Mouse (Mus musculus): ENCODE data around the gene Tmem219.

Tmem219 gene

DNA sequence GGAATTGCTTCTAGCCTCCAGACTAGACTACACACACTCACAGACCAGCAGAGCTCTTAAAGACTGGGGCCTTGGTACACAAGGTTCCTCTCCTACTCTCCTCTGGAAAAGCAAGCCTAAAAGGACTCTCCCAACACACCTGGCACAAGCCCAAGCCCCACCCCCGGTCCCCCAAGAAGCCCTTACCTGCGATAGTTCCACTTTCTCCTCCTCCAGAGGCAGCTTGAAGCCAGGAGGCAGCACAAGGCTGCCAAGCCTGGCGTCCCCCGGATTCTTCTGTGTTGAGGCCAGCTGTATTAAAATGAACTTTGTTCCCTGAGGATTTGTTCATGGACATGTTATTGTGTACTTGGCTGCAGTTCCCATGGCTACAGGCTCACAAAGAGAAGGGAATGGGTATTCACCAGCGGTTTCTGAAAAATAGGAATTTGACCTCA, at the start of gene Tmem219:
Gene Tmem219 (minus strand): TSS at position 294 of the 437 bp plus-strand sequence.
- no peak for DNase-seq (ENCODE audit: low spot score in 2 of 2)

DNA sequence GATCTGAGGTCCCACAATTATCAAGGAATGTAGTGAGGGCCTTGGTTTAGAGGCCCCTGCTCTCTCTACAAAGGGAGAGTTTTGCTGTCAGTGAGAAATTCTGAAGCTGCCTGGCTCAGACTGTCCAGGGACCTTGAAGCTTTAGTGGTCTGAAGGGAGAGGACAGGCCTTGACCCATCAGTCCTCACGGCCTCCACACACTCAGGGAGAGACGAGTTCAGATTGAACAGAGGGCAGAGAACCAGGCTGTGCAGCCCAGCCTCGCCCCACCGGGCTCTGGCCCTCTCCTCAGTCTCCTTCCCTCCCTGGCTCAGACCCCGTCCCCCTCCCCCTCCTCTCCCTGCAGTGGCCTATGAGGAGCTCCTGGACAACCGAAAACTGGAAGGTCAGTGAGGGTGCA, 44.6 kb upstream of the Tmem219 start:
- no peak for DNase-seq (ENCODE audit: low spot score in 2 of 2)

DNA sequence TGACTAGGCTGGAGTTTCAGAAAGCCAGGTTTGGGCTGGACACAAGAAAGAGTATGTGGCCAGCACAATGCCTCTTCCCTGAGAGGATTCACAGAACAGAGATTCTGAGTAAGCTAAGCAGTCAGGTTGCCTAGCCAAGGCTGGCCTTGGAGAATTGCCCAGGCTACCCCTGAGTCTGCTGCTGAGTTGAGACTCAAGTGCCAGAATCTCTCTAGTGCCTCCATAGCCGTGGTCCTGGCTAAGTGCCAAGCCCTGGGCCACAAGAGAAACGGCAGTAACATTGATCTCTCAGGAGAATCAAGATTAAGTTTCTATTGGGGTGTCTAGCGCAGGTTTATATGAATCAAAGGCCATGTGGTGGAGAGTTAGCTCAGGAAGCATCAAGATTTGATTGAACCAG, 42.9 kb upstream of the Tmem219 start:
- DNase-seq (ENCODE audit: low spot score in 2 of 2), result no peak

DNA sequence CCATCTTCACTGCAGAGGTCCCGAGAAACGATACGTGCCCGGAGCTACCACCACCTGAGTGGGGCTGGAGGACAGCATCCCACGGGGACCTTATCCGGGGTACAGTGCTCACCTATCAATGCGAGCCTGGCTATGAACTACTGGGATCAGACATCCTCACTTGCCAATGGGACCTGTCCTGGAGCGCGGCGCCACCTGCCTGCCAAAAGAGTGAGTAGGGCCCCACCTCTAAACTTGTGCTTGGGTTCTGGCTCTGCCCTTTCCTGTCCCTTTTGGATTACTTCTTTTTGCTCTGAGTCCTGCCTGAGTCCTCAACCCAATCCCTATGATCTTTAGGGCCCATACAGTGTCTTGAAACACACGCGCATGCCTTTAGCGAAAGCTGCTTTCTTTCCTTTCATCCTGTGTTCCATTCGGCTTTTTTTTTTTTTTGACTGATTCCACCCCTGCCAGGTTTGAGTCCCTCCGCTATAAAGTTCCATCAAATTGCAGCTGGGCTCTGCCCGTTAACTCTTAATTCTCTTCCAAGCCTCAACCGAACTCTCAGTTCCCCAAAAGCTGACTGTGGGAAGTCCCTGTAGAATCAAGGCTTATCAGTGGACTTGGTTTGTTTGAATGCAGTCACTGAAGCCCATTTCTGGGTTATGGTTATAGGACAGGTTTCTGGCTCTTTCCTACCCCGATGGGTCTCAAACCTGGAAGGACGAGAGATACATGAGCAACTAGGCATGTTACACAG, 41.0 kb upstream of the Tmem219 start:
- DNase-seq (ENCODE audit: low spot score in 2 of 2), result peak in 1 of 2 experiments; percentile 28

DNA sequence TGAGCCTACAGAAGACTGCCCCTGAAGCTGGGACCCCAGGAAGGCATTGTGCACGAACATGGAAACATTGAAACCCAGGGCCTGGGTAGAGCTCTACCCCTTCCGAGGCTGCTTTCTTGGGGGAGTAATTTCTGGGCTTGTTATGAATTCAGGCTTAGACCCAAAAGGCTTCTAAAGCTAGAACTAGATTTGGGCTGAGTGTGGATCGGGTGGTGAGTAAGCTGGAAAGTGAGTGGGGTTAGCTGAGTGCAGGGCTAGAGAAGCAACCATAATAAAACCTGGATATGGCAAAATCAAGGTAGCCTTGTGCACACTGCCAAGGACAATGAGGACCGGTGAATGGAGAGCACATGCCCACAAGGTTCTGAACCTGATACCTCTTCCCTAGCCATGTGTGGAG, 39.2 kb upstream of the Tmem219 start:
- no peak for DNase-seq (ENCODE audit: low spot score in 2 of 2)

DNA sequence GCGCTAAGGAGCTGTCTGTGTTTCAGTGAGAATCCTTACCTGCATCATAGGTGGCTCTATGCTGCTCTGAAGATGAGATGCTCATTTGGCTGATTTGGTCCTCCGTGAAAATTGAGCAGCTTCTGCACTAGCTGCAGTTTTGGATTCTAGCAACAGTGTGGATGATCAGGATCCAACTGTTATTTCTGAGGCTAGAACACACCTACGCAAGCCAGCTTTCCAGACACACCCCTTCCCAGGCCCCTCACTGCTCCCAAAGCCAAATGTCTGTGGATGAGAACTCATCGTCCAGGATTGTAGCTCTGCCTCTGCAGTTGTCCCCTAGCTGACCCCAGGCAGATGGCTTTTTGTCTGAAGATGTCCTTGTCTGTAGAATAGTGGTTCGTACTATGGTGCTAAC, 38.4 kb upstream of the Tmem219 start:
- no peak for DNase-seq (ENCODE audit: low spot score in 2 of 2)

DNA sequence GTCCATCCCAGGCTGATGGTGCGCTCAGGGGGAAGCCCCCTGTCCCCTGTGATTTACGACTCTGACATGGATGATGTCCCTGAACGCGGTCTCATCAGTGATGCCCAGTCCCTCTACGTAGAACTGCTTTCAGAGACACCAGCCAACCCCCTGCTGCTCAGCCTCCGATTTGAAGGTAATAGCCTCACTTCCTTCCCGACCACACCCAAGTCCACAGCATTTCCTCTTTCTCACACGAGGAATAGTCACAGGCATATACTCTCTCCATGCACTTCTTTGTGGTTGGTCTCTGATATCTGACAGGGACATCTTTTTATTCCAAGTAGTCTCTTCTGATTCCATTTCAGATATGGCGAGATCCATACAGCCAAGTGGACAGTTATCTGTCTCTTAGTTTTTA, 37.1 kb upstream of the Tmem219 start:
- no peak for DNase-seq (ENCODE audit: low spot score in 2 of 2)

DNA sequence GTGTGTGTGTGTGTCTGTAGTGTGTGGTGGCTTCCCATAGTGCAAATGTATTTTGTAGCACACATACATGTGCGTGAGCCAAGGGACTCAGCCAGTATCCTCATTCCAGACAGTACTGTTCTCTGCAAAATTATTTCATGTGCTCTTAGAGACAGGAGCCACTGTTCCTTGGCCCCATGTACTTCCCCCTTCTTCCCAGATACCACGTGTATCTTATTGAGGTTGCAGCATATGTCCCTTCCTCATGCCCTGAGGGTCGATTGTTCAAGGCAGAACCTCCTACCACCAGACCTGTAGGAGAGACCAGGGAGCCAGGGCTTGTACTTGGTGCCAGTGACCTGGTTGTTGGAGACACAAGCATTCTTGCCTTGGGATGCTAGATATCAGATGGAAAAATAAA, 32.4 kb upstream of the Tmem219 start:
- DNase-seq (ENCODE audit: low spot score in 2 of 2), result no peak

DNA sequence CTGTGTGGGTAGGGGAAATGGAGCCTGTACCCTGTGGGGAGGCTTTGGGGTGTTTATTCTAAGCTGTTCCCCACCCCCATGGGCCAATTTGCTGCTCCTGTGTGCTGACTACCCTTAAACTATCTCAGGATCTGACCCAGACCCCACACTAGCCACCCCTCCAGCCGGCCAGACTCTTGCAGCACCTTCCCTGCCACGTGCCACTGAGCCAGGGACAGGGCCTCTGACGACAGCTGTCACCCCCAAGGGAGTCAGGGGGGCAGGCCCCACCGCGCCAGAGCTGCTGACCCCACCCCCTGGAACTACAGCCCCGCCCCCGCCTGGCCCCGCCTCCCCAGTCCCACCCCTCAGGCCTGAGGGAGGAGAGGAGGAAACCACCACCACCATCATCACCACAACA, 29.9 kb upstream of the Tmem219 start:
- no peak for DNase-seq (ENCODE audit: low spot score in 2 of 2)

DNA sequence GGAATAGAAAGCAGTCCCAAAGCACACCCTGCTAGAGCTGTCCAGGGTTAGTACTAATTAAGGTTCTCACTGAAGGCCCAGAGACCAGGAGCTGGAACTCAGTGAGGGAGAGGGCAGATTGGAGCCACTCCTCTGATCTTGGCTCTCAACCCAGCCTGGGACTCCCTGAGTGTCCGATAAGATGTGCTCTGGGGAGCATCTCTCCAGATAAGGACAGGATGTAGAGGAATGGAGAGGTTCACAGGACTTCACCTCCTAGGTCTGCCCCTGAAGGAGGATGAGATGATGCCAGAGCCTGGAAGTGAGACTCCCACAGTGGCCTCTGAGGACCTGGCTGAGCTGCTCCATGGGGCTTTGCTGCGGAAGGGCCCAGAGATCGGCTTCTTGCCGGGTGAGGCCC, 29.0 kb upstream of the Tmem219 start:
- no peak for DNase-seq (ENCODE audit: low spot score in 2 of 2)

DNA sequence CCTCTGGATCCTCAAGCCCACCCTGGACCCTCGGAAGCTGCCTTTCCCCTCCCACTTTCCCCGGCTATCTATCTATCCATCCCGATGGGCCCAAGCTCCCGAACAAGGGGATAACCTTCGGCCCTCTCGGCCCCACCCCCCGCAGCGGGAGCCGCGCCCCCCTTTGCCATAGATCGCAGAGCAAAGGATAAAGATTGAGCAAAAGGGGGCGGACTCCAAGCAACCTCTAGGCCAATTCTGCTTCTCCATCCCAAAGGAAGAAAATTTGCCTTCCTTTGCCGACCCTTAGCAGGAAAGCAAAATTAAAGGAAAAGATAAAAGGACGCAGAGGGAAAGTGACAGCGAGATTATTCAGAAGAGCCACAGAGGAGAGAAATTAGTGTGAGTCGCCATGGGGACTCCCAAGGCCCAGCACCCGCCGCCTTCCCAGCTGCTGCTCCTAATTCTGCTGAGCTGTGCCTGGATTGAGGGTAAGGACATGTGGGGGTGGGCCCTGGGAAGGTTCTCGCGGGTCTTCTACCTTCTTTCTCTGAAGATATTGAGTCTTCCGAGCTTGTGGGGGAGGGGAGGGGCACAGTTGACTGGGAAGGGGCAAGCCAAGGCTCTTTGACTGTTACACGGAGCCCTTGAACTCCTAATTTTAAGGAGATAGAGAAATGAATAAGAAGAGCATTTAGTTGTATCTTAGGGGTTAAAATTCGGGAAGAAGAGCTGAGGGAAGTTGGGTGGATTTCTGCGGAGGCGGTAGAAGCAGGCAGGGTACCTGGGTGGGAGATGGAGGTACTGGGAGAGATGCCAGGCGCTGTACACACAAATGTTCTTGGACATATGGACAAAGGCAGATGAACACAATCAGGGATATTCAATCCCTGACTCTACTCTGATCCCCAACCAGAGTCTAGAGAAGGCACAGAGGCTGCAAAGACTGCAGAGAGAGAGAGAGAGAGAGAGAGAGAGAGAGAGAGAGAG, 28.2 kb upstream of the Tmem219 start:
- no peak for DNase-seq (ENCODE audit: low spot score in 2 of 2)

DNA sequence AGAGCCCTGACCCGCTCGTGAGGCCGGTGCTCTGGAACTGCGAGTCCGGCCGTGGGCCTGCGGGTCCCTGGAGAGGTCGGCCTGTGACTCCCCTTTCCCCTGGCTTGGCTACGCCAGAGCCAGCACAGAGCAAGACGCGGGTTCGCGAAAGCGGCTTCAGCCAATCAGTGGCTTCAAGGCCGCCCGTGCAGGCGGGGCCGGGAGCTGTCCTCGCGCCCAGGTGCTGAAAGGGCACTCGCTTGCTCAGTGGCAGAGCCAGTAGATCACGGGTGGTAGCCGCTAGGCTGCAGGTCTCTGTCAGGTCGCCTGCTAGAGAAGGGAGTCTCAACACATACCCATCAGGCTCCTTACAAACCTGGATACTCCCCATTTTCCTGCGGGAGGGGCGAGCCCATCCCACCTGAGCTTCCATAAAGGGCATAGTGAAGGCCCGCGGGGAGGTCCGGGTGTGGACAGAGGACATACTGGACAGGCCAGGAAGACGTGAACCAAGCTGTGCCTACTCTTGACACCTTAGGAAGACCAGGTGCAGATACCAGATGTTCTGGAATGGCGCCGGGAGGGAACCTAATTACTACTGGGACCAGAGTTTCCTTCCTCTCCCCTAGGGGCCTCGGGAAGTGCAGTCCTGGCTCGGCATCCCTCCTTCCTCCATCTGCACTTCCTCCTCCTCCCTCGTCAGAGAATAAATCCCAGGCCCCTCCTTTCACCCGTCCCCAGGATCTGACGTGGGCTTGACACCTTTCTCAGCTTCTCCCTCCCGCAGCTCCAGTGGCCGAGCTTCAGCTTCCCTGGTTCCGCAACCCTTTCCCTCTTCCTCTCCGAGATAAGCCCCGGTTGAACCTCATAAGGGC, 27.3 kb upstream of the Tmem219 start, which contains the start of gene Sez6l2:
Gene Sez6l2 (plus strand): TSS at position 771 of the 854 bp plus-strand sequence.
- DNase-seq (ENCODE audit: low spot score in 2 of 2), result peak; percentile 57 to 79

DNA sequence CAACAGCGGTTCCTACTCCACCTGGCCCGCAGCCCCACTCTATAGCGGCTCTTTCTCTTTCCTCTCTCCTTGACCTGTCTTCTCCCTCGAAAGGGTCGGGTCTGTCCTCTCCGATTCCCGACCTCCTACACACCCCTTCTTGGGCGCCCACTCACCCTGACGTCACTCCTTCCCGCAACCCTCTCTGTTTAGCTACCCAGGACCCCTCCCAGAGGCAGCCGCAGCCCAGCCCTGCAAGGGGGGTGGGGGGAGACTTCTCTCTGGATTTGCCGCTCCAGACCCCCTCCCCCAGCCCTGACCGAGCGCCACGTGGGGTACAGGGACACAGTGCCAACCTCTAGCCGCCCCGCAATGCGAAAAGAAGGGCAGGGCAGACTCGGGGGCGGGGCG, 26.7 kb upstream of the Tmem219 start, which contains the start of gene Asphd1:
Gene Asphd1 (minus strand): TSS at position 180 of the 390 bp plus-strand sequence.
- no peak for DNase-seq (ENCODE audit: low spot score in 2 of 2)

DNA sequence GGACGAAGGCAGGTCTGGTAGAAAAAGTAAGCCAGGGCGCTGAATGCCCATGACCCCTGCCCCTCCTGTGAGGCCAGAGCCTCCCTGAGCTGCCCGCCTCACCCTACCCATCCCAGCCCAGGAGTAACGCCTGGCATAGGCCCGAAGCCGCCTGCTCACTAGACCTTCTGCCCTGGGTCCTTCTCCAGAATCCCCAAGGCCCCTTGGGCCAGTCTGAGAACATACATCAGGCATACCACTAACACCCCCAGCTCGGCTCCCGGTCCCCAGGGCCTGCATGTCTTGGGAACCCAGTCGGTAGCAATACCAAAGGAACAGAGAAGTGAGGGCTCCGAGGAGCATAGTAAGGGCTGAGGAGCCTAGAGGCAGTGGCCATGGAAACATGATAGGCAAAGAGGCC, 25.9 kb upstream of the Tmem219 start:
- DNase-seq (ENCODE audit: low spot score in 2 of 2), result no peak

DNA sequence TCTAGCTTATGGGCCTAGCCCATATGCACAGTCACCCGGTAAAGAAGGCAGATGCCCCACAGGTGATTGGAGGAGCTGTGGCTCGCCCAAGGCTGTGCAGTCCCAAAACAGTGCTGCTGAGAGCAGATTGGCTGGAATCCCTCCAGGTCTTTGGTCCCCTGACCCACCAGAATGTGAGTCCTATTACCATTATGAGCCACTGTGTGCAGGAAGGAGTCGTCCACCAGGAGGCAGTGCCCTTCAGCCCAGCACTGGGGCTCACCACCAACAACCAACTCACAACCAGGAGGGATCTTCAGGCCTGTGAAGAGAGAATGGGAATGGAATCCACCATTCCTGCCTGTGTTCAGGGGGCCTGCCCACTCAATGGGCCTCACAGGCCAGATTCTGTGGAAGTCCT, 23.8 kb upstream of the Tmem219 start:
- peak in 1 of 2 experiments; percentile 48 for DNase-seq (ENCODE audit: low spot score in 2 of 2)

DNA sequence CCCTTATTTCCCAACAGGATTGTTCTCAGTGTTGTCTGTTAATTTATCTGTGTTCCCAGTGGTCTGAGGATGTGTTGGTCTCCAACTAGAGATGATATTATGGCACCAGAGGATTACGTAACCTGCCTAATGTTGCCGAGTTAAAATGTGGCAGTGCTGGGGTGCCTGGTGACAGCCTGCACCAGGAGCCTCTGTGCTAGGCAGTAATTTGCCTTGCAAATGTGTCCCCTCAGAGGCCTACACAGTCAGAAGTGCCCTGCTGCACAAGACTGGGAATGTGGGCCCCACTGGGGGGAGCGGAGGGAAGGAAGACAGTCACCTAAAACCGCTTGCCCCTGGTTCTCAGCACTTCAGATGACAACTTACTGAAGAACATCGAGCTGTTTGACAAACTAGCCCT, 19.1 kb upstream of the Tmem219 start:
- DNase-seq (ENCODE audit: low spot score in 2 of 2), result no peak

DNA sequence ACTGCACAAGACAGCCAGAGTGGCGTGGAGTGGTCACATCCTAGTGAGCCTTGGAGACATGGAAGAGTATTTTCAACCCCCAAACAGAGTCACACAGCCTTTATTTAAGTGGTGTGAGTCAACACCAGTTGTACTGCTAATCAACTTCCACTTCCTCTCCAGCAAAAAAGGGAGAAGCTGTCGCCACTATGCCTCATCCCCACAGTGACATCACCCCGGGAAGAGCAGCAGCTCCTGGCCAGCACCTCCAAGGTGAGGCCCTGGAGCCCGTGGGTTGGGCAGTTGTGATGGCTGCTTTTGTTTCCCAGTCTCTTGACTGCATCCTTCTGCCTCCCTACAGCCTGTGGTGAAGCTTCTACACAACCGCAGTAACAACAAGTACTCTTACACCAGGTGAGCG, 18.5 kb upstream of the Tmem219 start:
- no peak for DNase-seq (ENCODE audit: low spot score in 2 of 2)

DNA sequence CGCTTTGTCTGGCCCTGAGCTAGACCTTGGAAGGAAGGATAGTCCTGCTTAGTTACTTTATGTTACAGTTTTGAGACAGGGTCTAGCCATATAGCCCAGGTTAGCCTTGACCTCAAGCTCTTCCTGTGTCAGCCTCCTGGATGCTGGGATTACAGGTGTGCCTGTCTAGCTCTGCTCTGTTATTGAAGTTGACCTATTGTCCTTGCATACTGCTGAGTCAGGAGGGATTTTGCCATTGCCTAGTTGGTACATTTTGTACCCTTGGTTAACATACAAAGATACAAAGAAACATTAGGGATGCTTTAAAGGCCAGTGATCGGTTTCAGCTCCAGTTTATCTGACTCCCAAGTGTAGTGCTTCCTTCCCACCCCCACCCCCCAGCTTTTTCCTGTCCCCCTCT, 9.9 kb upstream of the Tmem219 start:
- DNase-seq (ENCODE audit: low spot score in 2 of 2), result no peak

DNA sequence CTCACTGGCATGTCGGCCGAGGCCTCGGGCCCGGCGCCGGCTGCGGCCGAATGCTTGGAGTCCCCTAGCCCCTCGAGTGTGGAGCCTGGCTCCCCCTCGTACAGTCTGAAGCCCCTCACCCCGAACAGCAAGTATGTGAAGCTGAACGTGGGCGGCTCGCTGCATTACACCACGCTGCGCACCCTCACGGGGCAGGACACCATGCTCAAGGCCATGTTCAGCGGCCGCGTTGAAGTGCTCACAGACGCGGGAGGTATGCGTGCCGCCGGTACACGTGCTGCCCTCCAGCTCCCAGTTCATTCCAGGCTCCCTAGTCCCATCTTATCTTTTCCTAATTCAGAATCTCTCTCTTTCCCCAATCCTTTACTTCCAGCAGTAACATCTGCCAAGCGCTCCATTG, 6.3 kb upstream of the Tmem219 start:
- peak in 1 of 2 experiments; percentile 22 for DNase-seq (ENCODE audit: low spot score in 2 of 2)

DNA sequence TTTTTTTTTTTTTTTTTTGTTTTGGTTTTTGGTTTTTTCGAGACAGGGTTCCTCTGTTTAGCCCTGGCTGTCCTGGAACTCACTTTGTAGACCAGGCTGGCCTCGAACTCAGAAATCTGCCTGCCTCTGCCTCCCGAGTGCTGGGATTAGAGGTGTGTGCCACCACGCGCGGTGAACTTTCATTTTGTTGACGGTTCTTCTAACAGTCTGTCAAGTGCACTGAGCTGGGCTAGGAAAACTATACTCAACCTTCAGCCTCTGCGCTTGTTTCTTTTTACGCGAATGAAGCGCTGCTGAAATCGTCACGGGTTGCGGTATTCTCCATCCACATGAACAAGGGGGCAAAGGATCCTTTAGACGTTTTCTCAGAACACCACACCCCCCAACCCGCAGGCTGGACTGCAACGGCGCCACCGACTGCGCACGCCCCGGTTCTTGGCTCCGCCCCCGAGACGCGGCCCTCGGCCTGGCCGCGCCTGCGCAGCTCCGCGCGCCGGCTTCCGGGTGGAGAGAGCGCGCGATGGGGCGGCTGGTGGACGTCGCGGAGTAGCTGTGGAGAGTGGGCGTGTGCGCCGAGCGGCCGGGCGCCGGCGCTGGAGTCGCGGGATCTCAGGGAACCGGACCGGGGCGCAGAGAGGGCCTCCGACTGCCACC, 5.8 kb upstream of the Tmem219 start, which contains the start of gene Kctd13:
Gene Kctd13 (plus strand): TSS at position 496 of the 654 bp plus-strand sequence.
- peak; percentile 91 to 94 for DNase-seq (ENCODE audit: low spot score in 2 of 2)

DNA sequence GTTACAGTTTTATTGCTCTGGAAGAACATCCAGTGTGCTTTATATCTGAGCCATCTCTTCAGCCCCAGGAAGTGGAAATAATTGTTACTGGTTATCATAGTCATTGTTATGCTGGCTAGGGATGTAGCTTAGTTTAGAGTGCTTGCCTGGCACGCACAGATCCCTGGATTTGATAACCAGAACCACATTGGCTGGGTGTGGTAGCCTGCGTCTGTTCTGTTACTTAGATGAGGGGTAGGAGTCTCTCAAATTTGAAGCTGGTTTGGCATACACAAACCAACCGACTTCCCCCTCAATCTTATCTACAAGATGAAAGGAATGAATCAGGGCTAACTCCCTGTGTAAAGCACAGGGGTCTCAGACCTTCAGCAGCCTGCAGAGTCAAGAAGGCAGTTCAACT, 3.6 kb upstream of the Tmem219 start:
- no peak for DNase-seq (ENCODE audit: low spot score in 2 of 2)

Measured in natural killer cell, adult 2 months (primary cell).